Mouse (Mus musculus) kidney, adult 8-10 months (tissue): ENCODE measurements at regions not wholly inside any gene's neighbourhood (a gene's known extent, or its start where the extent isn't known, plus 50 kb on each side); places are given as distances from the start of the nearest gene placed in this dataset.

Source experiments
- DNase-seq, 2 experiments: peaks; one replicate each; pipeline ENCODE4 v3.0.0; 2022

GRCm38 (mm10) chrX:17026161-17026829 is 114.7 kb upstream of the Ndp start:
- DNase-seq = no peak

GRCm38 (mm10) chrX:17017823-17018222 is 106.2 kb upstream of the Ndp start:
- DNase-seq = no peak

- no peak for DNase-seq
These were observed 97.6 kb upstream of the Ndp start for GRCm38 (mm10) chrX:17009188-17009587.

GRCm38 (mm10) chrX:16998578-16998977 is 87.0 kb upstream of the Ndp start:
- peak; percentile 38 to 50 for DNase-seq
